Mouse (Mus musculus) right cerebral cortex, adult 2 months (tissue): ENCODE results near the gene Abcg5.

Experiments
- DNase-seq, 2 experiments: peaks; one replicate each; pipeline ENCODE4 v3.0.0; 2021 to 2022; ENCODE audit warnings: low spot score in 2 of 2

Abcg5 gene

DNA sequence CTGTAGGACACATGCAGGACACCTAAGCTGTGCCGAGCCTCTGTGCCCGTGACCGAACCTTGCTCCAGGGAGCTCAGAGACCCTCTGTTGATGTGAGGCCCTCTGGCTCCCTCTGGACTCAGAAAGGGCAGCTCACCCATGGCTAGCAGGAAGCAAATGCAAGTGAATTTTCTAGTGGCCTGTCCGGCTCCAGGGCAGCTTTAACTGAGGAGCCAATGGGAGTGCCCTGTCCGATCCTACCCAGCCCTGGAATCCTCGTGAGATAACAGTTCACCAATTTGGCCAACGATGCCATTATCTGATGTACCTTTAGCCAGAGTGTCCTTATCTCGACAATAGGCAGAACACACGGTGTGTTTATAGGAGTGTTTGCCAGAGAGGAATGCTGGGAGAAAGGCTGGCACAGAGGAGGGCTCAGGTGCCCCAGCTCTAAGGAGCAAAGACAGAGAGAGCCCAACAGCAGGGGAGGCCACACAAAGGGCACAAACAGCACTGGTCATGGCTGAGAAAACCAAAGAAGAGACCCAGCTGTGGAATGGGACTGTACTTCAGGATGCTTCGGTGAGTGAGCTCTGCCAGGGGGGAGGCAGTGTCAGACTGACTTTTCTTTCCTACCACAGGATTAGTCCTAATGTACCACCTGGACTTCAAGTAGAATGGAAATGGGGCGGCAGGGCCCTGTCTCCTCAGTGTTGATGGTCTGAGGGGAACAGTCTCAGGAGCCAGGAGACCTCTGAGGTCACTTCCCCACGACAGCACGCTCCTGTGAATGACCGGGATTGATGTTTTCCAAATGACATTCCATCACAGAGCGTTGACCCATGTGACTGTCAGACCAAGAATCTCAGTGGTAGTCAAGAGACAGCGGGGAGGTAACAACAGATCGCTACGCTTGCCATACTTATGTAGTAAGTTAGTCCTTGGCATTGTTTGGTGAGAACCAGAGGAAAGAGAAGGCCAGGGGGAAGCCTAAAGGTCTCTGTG, at the start of gene Abcg5:
Abcg5 (minus strand) TSS at position 278 of the 984 bp plus-strand sequence.
- no peak for DNase-seq

DNA sequence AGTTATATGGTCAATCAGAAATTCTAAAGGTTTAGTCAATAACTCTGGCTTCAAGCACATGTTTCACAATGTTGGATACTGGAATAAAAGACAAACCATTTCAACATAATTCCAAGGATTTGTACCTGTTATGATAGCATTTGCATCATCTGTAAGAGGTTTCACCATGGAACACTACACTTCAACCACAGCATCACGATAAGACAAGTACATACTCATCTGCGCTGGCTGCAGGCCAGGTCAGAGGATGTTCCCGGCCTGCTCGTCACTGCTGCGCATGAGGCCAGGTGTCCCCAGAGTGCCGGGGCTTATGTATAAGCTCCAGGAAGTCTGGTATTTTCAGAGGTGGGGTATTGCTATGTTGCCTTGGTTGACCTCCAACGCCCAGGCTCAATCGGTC, 49.8 kb upstream of the Abcg5 start:
- DNase-seq: no peak

DNA sequence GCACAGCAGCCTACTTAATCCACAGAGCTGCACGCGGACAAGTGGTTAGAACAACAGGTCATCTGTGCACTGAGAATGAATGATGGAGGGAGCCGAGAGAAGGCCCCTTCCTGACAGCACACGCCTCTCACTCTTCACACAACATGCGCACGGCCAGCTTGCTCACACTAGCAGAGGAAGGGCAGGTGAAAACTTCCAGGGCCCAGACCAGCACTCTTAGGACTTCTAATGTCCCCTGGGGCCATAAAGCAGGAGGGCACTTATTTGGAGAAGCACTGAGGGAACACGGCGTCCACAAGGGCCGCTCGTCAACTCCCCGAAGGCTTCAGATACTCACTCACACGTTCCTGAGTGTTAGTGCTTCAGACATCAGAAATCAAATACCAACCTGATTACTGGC, 48.5 kb upstream of the Abcg5 start:
- DNase-seq: no peak

DNA sequence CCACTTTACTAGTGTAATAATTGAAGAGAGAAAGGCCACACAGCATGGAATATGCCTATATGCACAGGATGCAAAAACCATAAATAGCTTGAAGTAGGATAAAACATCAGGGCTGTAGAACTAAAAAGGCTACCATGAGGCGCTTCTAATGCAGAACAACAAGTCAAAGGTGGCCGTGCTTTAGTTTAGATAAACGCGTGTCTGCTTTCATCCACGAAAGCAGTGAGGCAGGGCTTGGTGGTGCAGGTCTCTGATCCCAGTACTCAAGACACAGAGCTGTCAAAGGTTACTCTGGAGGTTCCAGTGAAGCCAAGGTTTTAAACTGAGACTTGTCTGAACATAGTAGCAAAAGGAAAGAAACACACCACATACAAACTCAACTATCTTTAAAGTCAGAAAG, 46.3 kb upstream of the Abcg5 start:
- DNase-seq: no peak

DNA sequence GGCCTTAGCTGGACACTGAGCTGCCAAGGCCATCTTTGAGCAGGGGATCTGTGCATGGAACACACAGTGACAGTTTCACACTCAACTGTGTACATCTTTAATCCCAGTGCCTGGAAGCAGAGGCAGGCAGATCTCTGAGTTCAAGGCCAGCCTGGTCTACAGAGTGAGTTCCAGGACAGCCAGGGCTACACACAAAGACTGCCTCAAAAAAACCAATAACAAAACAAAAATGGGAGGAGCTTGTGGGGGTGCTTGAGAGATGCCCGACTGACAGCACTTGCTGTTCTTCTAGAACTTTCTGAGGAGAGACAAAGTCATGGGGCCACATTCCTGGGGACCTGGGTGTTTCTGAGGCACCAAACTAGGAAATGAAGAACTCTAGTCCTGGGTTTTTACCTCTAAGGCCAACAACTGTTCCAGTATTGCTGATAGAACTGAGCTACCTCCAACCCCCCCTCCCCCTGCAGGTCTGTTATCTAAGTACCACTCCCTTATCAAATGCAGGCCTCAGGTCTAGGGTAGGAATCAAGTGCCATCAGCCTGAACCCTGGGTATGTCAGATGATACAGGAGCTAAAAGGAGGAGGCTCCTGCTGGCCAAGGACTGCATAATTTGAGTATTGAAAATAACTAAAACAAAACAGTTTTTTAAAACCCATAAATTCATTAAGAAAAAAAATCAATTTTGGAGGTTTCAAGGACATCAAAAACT, 45.5 kb upstream of the Abcg5 start:
- no peak for DNase-seq

DNA sequence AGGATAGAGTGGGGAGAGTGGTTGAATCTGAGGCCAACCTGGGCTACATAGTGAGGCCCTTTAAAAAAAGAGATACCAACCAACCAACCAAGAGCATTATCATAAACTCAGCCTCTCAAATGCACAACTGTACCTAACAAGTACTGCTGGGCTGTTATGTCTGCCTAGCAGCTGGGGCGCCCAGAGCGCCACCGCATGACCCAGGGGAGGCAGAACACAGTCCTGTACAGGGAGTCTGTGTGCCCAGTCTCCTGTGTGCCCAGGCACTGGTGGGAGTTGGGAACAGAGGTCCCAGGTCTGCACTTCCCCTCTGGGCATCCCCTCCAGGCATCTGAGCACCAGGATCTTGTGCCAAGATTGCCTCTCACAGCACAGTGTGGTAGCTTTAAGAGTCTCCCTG, 42.4 kb upstream of the Abcg5 start:
- DNase-seq: no peak

DNA sequence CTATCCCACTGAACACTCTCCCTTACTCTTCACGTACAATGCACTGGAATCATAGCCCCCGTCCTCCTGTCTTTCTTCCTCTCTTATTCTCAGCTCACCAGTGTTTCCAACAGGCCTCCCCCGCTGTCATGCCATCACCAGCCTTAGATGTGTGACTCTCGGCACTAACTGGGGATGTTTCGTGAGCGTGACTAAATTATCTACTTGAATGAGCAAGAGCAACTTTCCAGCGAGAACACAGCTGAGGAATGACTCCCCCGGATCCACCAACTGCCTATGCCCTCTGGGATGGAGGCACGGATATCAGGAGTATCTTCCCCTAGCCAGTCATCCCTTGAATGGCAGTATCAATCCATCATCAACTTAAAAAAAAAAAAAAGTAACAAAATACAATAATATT, 41.2 kb upstream of the Abcg5 start:
- DNase-seq: peak in 1 of 2 experiments; percentile 27

DNA sequence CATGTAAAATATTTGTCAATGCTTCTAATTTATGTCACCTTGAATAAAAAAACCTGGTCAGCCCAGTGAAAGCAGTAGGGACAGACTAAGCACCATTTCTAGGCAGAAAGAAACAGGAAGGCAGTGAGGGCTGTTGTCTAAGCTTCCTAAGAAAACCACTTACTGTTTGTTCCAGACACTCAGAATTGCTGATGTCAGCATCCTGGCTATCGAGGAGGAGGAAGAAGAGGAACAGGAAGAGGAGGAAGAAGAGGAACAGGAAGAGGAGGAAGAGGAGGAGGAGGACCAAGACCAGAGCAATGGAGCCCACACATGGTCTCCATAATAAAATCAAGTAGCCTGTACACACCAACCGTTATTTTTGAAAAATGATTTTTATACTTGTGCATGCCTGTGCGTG, 36.3 kb upstream of the Abcg5 start:
- DNase-seq: no peak

DNA sequence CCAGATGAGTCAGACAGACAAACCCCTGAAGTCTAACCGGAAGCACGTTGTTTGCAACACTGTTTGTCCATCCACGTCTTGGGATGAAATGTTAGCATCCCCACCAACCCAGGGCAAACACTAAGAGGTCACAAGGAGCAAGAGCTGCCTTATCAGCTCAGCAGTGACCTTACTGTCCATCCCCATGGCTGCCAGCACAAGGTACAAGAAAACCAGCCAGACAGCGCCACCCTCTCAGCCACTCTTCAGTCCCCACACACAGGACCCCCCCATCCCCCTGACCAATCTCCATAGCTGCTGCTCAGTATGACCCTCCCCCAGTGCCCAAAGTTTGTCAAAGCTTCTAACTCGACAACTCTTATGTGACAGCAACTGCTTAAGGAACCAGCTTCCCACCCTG, 34.6 kb upstream of the Abcg5 start:
- no peak for DNase-seq

DNA sequence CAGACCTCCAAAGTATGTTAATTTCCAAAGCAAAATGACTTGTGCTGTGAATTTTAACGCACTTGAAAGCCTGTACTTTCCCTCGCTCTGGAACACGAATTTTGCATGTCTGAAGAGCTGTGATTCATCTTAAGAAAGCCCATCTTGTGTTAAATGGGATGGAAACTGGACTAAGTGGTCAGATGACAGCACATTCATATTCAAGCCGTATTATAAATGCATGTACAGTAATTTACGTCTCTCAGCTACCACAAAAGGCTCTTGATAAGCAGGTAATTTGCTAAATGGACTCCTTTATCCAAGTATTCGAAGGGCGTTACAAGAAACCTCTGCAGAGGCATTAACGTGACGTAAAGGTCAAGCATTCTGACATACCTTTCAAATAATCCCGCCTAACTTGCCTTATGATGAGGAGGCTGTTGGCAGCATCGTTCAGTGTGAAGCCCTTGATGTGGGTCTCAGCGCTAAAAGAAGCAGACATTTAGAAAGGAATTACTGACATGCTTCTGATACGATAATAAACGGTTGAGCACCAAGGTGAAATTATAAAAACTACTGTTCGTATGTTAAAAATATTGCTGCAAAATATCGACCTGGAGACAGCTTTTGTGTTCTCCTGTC, 33.6 kb upstream of the Abcg5 start:
- DNase-seq: no peak

DNA sequence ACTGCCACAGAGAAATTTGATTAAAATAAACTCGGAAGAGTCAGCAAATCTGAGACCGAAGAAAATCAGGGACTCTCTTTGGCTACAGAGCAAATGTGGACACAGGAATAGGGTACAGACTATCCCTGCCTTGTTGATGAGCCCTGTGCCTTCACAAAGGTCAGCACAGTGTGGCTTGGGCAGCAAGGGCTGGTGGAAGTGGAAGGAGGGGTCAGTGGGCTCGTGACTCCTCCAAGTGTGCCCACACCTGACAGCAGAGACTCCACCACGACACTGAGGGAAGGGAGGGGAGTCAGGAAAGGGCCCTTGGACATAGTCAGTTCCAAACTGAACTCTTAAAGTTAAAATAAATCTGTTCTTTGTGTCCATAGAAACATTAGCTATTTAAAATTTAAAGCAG, 32.1 kb upstream of the Abcg5 start:
- no peak for DNase-seq

DNA sequence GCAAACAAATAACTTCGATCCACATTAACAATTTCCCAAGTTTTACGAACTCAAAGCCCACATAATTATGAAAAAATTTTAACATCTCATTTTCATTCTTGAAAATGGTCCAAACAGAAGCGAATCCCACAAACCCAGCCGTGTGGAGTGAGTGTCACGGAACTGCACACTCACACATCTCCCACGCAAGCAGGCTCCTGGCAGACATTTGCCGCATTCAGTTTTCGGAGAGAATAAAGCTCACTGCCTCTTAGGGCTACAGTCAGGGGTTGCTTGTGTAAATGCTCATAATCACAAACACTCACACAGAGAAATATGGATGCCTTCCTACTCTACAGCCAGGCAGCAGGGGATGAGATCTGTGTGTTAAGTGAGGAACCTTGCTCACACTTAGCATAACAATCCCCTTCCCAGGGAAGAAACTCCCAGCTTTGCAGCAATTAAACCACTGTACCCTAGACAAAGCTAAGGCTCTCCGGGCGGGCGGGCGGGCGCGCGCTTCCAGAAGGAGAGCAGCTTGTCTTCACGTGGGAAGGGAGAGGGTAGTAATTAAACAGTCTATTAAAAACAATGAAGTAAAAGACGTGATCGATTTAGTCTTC, 30.9 kb upstream of the Abcg5 start:
- DNase-seq: peak; percentile 63 to 66

DNA sequence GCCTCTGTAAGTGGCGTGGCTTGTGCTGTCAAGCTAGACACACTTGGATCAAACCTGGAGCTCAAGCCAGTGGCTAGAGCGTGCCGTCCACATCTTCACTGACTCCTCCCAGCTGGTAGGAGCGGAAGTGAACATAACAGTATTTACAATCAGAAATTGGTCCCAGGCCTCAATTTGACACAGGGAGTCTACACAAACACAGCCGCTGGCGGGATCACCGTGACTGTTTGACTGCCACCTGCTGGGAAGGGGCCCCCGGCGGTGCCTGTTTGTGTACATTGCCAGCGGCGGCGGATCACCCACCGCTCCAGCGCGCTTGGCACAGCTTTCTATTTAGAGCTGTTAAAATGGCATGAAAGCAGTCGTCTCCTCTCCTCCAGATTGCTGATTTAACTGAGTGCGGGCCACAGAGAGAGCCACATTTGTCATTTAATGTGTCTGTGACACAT, 26.6 kb upstream of the Abcg5 start:
- DNase-seq: peak; percentile 34 to 53

DNA sequence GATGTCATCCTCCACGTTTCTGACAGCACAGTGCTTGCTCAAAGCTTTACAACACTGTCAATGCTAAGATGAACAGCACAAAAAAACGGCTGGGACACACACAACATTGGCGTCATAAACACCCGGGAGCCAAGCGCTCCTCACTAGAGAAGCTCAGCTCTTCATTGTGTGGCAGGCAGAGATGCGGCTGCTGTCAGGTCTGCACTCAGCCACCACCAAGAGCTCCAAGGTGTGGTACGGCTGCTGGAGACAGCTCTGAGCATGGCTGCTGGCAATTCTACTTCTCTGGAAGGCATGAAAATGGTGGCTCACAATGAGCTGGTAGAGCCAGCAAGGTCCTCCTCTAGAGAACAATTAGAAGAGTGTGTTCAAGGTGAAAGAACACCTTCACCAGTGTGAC, 26.0 kb upstream of the Abcg5 start:
- DNase-seq: no peak

DNA sequence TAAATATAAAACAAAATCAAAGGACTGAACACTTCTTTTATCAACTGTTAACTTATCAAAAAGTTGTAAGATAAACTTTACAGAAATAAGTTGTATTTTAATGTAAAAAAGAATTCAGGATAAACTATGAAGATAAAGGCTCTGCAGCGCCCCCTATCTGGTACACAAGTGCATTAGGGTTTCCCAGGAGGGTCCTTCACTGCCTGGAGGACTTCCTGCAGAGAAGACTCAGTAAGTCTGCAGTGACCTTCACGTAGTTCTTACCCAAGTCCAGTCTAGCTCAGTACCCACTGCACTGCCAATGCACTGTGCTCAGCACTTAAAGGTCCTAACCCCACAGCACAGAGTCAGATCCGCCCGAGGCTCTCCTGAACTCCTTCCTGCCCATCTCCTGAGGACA, 24.6 kb upstream of the Abcg5 start:
- no peak for DNase-seq

DNA sequence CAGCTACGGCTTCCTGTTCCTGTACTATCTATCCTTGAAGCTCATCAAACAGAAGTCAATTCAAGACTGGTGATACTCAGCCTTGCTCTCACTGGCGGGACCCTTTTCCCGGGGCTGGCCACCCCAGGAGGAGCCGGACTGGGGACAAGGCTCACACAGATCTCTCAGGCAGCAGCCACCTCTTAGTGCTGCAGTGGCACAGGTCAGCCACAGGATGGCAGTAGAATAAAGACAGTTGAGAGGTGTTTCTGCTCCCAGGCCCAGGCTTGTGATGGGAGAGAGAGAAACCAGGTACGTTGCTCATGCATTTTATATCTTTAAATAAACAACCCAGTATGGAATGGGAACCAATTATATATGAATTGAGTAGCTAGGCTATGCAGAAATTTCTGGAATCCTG, 15.9 kb upstream of the Abcg5 start:
- peak; percentile 75 to 78 for DNase-seq

DNA sequence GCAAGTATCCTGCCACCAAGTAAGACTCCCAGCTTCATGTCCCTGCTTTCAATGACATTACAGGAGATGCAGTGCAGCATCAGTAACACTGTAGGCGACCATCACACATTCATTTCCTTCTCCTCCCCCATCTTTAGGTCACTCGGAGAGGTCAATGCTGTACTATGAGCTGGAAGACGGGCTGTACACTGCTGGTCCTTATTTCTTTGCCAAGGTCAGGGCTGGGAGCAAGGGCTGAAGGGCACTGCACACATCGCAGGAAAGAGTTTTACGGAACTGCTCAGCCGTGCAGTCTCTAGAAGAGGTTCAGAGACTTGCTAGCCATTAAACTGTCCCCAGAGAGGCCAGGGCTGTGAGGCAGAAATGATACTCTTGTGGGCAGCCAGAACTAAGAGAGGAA, 13.7 kb upstream of the Abcg5 start:
- no peak for DNase-seq

DNA sequence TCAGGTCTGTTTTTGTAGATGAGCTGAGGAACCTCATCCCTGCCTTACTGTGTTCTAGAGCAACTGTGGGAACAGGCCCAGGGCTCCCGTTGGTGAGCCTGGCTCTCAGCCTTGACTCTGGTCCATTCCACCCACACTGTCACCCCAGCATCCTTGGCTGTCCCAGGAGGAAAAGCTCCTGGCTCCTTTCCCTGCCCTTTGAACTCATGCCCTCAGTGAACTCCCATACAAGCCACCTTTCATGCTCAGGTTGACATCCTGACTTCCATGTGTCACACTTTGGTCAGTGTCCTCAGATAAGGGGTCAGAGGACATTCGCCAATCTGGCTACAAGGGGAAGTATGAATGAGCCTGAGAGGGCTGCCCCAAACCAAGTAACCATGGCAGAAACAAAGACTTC, 10.9 kb upstream of the Abcg5 start:
- no peak for DNase-seq

DNA sequence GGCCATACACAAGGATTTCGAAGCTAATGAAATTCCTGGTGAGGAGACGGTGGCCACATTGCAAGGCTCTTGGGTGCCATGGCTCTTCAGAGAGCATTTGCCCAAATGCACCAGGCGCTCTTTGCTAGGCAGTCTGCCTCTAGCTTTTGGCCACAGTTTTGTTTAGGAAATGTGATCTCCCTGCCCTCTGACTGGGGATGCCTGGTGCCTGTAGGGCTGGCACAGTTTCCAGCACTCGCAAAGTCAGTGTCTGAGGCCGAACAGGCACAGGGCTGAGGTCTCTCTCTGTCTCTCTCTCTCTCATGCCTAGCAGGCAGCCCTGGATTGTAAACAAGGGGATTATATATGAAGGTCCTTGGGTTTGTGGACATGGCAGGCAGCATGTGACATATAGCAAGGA, 7.3 kb upstream of the Abcg5 start:
- no peak for DNase-seq

DNA sequence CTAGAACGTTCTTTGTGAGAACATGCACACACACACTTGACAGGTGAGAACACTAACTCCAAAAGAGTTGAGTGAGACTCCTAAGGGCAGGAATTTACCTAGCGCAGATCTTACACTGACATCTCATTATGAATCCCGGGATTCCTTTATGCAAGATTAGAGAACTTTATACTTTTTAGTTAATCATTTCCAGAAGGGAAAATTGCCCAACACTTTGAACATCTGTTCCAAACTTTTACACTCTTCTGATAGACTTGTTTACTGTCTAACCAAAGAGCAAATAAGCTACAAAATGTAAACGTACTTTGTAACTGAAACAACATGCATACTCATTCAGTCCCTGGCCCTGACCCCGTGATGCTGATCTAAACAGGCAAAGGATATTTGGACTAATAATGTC, 6.5 kb upstream of the Abcg5 start:
- DNase-seq: no peak

DNA sequence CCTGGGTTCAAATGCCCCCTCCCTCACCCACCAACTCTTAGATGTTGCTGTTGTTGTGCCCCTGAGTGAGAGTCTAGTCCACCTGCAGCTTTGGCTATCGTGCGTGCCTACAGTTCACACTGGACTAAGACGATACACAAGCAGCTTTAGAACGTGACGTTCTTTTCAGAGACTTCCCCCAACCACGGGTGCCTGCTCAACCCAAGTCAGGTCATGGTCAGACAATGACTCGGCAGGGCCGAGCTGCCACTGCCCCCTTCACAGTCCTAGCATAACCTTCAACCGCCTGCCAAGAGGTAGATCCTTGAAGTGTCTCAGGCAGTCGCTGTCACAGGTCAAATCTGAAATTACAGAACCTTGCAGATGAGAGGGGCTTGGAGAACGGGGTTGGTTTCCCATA, 6.0 kb upstream of the Abcg5 start:
- no peak for DNase-seq

DNA sequence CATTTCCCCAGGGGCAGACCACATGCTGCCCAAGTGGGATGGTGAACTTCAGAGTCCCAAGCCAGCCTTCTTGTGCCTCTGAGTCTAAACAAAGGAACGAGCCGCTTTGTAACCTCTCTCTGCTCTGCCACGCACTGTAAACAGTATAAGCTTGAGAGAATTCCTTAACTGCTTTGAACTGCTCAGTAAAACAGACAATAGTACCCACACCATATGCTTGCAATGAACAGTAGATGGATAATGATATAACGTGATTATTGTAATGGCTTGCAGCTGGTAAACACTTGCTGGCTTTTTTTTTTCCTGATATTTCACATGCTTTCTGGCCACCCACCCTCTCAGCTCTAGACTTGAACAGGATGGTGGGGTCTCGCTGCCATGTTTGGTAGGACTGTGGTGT, 5.2 kb upstream of the Abcg5 start:
- no peak for DNase-seq
